7 mouse cellular contexts compared by ENCODE assay signal in the genomic region with DNA sequence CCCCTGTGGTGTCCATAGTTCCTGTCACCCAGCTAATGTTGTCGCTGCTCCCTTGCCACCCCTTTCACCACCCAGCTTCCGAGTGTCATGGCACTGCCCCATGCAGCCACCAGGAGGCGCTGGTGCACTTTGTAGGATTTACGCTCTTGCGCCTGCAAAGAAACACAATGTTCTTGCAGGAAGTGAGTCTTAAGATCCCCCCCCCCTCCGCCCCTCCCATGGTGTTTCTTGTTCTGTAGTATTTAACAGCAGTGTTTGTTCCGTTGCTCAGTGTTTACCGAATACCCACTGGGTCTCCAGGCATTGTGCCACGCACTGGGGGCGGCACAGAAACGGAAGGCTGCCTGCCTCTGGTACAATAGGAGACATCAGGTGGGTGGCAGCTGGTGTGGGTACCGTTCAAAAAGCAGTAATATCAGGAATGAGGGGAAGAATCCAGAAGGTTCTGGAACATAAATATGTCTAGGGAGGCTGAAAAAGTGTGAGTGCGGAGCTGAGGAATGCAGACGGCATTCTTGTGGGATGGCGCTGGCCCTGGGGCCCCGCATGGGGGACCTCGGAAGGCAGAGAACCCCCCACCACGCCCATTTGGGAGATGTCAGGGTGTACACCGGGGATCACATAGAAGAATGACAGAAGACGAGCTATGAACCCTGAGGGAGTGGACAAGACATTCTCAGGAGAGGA. TPM values are rescaled to one million over a fixed set of nuclear protein-coding genes. Genes with fewer than 3 reads are reported as not detected.
DNase-seq lines count a peak whose midpoint lies in the region; ATAC-seq and TF ChIP-seq lines count a peak whose summit lies in the region.

No protein-coding gene starts in this region.

- H3K27me3 ChIP-seq in intestine, postnatal 0 days (replicated peaks; ENCODE audit: control insufficient read depth, insufficient read depth, low read length): no peaks in the 10 kb centered on the region
- H3K27me3 ChIP-seq in midbrain, embryonic 12.5 days: no peaks in the 10 kb centered on the region

- peak overlapping the region; percentile 23; the same call in 1 of the 2 replicates for H3K4me3 ChIP-seq in intestine, postnatal 0 days (ENCODE audit: low read depth, low read length)
- H3K4me3 ChIP-seq in midbrain, embryonic 12.5 days: no peak overlapping the region

- no peaks in the 10 kb centered on the region for H3K36me3 ChIP-seq in intestine, postnatal 0 days (ENCODE audit: control insufficient read depth, insufficient read depth)
- H3K36me3 ChIP-seq in midbrain, embryonic 12.5 days: no peaks in the 10 kb centered on the region

- 18% methylated on average over 20 of the region's 20 CpGs for WGBS in intestine, postnatal 0 days
- 39% methylated on average over 20 of the region's 20 CpGs for WGBS in midbrain, embryonic 12.5 days

- H3K4me2 ChIP-seq in intestine, postnatal 0 days (replicated peaks; ENCODE audit: low read depth): peak overlapping the region; percentile 61
- peak overlapping the region; percentile 39; the same call in 1 of the 2 replicates for H3K4me2 ChIP-seq in midbrain, embryonic 12.5 days (replicated peaks)

- no peak overlapping the region for H3K9ac ChIP-seq in intestine, postnatal 0 days (ENCODE audit: low read depth, low read length)
- no peak overlapping the region for H3K9ac ChIP-seq in midbrain, embryonic 12.5 days (replicated peaks)

- ATAC-seq in granulocyte monocyte progenitor cell, adult 5-6 weeks (replicated peaks; ENCODE audit: poor library complexity, severe bottlenecking): peak; percentile 95
- ATAC-seq in intestine, postnatal 0 days: peak; percentile 42
- peak; percentile 49; the same call in 1 of the 2 replicates for ATAC-seq in midbrain, embryonic 12.5 days (ENCODE audit: low FRiP score, low read depth)

- 0 out of 2 replicates have a peak, but pooled peaks cover 3% of the 10 kb centered on the region for H3K4me1 ChIP-seq in intestine, postnatal 0 days (replicated peaks; ENCODE audit: control insufficient read depth, insufficient read depth, low read length)
- peaks cover 11% of the 10 kb centered on the region for H3K4me1 ChIP-seq in midbrain, embryonic 12.5 days

- intact Hi-C loops in left cerebral cortex, postnatal 36 days (cut with DNase I): loop anchor here (2.0 to 5.0 kb wide), 5 partner anchors 115 to 467 kb away; a partner anchor contains a TSS

- H3K9me3 ChIP-seq in intestine, postnatal 0 days (ENCODE audit: control insufficient read depth): no peaks in the 10 kb centered on the region
- H3K9me3 ChIP-seq in midbrain, embryonic 12.5 days: no peaks in the 10 kb centered on the region

- TF ChIP-seq CTCF in intestine, postnatal 0 days (IDR thresholded peaks at IDR 0.05; ENCODE audit: low read depth): peak; percentile 100

- DNase-seq in adrenal gland, adult 8-10 months: peak; percentile 52
- peak; percentile 84 for DNase-seq in embryo, embryonic 9.5 days (ENCODE audit: extremely low spot score)
- peak; percentile 80 to 86 for DNase-seq in left cerebral cortex, postnatal 36 days (ENCODE audit: low spot score in 2 of 2)
- peak; percentile 74 for DNase-seq in skeletal muscle tissue, adult 2 months (ENCODE audit: low read depth, low spot score)

- no peak overlapping the region for H3K27ac ChIP-seq in intestine, postnatal 0 days (ENCODE audit: low read depth, low read length)
- H3K27ac ChIP-seq in midbrain, embryonic 12.5 days (replicated peaks): no peak overlapping the region

RNA-seq across cellular contexts. Expression of a gene that starts 37.6 kb away (rescaled TPM):
- 10 to 100 TPM; 48.3 to 63.9 (median 55.9) TPM for total RNA-seq in adrenal gland, adult 8-10 months (2022)
- 12.6 and 13.1 TPM in 2 replicates for total RNA-seq in granulocyte monocyte progenitor cell, adult 5-6 weeks (2014; fragmentation: Nextera tagmentation)
- 8.8 and 11.6 TPM in 2 replicates for total RNA-seq in granulocyte monocyte progenitor cell, adult 5-6 weeks (2017)
- polyA plus RNA-seq in intestine, postnatal 0 days (2015; fragmentation: Nextera tagmentation; extraction: Ambion mirVana): 34.7 and 36.7 TPM in 2 replicates
- 10 to 100 TPM; 66.0 to 71.9 TPM for total RNA-seq in left cerebral cortex, postnatal 36 days (2021)
- 171 and 173 TPM in 2 replicates for polyA plus RNA-seq in midbrain, embryonic 12.5 days (2016; fragmentation: Nextera tagmentation; extraction: Ambion mirVana)

RNA-seq across cellular contexts. Expression of a gene that starts 37.9 kb away (rescaled TPM):
- total RNA-seq in adrenal gland, adult 8-10 months (2022): 10 to 100 TPM in 3 of 4 experiments, 1 to 10 TPM in 1; 9.3 to 14.1 (median 11.8) TPM
- not detected in 2 replicates for total RNA-seq in granulocyte monocyte progenitor cell, adult 5-6 weeks (2014; fragmentation: Nextera tagmentation)
- 0.36 TPM in 1 of 2 replicates, not detected in the other for total RNA-seq in granulocyte monocyte progenitor cell, adult 5-6 weeks (2017)
- 3.3 TPM in 2 replicates for polyA plus RNA-seq in intestine, postnatal 0 days (2015; fragmentation: Nextera tagmentation; extraction: Ambion mirVana)
- 10 to 100 TPM; 78.5 to 84.5 TPM for total RNA-seq in left cerebral cortex, postnatal 36 days (2021)
- polyA plus RNA-seq in midbrain, embryonic 12.5 days (2016; fragmentation: Nextera tagmentation; extraction: Ambion mirVana): 20.8 and 21.3 TPM in 2 replicates

Comparison
In these comparisons a context has a peak if more than half of its experiments do, and no peak if none do; other contexts are left out.
1. ATAC-seq: peak in every context shown above with its lines; median percentile 95 in granulocyte monocyte progenitor cell, adult 5-6 weeks; 49 in midbrain, embryonic 12.5 days; 42 in intestine, postnatal 0 days.
2. RNA of a gene that starts 37.9 kb away (total RNA-seq): 78.5 to 84.5 TPM in left cerebral cortex, postnatal 36 days and 9.3 to 14.1 TPM in adrenal gland, adult 8-10 months; 0.36 TPM in granulocyte monocyte progenitor cell, adult 5-6 weeks; every median in the first group is over 4 times any median in the second.
3. Peak in every context shown above with its lines, with median percentiles within 50 percentile points of each other: DNase-seq.